Mouse (Mus musculus) bone marrow macrophage, adult 2 months (primary cell): ENCODE measurements at regions not wholly inside any gene's neighbourhood (a gene's known extent, or its start where the extent isn't known, plus 50 kb on each side); places are given as distances from the start of the nearest gene placed in this dataset.

Source experiments
- CTCF ChIP-seq: IDR thresholded peaks from 2 replicates; pipeline ENCODE4 v1.5.1; 2012; ENCODE audit warnings: low read depth, mild to moderate bottlenecking, low read length, moderate library complexity
- POLR2A ChIP-seq: IDR thresholded peaks from 2 replicates; pipeline ENCODE4 v1.6.1; 2012; ENCODE audit warnings: mild to moderate bottlenecking, low read depth, low read length, borderline replicate concordance

- TF ChIP-seq POLR2A (no peak), CTCF (no peak)
Measured at GRCm38 (mm10) chr1:35729785-35730295, 338.4 kb upstream of the Hs6st1 start.
